Mouse (Mus musculus) C2C12 (cell line): Measurements from ENCODE around the gene Adat1.

Experiments
- CTCF ChIP-seq: IDR thresholded peaks from one replicate; pipeline ENCODE4 v1.5.1; 2011; ENCODE audit not compliant: control insufficient read depth, insufficient read depth, insufficient read length
- USF1 ChIP-seq: IDR thresholded peaks from one replicate; pipeline ENCODE4 v1.6.1; 2011; ENCODE audit warnings: low read depth, mild to moderate bottlenecking, control low read depth, moderate library complexity

DNA sequence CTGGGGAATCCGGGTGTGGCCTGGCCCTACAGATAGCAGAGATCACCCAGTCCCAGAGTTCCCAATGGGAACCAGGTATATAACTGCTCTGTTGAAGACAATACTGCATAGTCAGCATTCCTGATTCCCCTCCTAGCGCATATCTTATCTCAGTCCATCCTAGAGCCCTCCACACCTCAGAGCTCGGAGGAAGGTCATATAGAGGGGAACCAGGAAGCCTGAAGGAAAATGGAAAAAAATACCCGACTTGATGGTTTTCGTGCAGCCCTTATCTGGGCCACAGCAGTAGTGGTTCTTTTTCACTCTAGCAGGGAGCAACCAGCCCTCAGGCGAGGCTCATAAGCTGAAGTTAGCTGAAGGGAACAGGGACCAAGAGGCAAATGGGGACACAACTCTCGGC lies 67.1 kb downstream of the Adat1 start:
- TF ChIP-seq CTCF (no peak), USF1 (no peak)
